Mouse (Mus musculus): ENCODE measurements around the gene Kxd1. TPM values are rescaled to one million over a fixed set of nuclear protein-coding genes. Genes with fewer than 3 reads are reported as not detected.

The Kxd1 gene
- polyA plus RNA-seq, 1 experiment from 2014 or later = 64.5 TPM

- no peak overlapping the region for H3K4me2 ChIP-seq
- H3K9ac ChIP-seq = no peak overlapping the region
- H3K27me3 ChIP-seq = no peaks in the 10 kb centered on the region
- H3K4me1 ChIP-seq = peaks cover 63% of the 10 kb centered on the region
- WGBS = 70% methylated on average over 3 of the region's 3 CpGs
- 0 out of 2 replicates have a peak, but pooled peaks cover 6% of the 10 kb centered on the region for H3K36me3 ChIP-seq
- no peaks in the 10 kb centered on the region for H3K9me3 ChIP-seq (replicated peaks)
- H3K27ac ChIP-seq = peak overlapping the region; percentile 85
- no peak overlapping the region for H3K4me3 ChIP-seq (replicated peaks)
- peak; percentile 23; the same call in 1 of the 2 replicates for ATAC-seq (replicated peaks; ENCODE audit: low FRiP score)
These were observed 32.8 kb upstream of the Kxd1 start for GRCm38 (mm10) chr8:70560564-70560963.

GRCm38 (mm10) chr8:70560096-70560495 lies 32.3 kb upstream of the Kxd1 start:
- peak; percentile 49; the same call in 1 of the 2 replicates for ATAC-seq (replicated peaks; ENCODE audit: low FRiP score)
- H3K4me3 ChIP-seq (replicated peaks) = no peak overlapping the region
- H3K27ac ChIP-seq = peak overlapping the region; percentile 85
- no peak overlapping the region for H3K4me2 ChIP-seq
- H3K4me1 ChIP-seq = peaks cover 58% of the 10 kb centered on the region
- 0 out of 2 replicates have a peak, but pooled peaks cover 6% of the 10 kb centered on the region for H3K36me3 ChIP-seq
- H3K27me3 ChIP-seq = no peaks in the 10 kb centered on the region
- H3K9me3 ChIP-seq (replicated peaks) = no peaks in the 10 kb centered on the region
- H3K9ac ChIP-seq = no peak overlapping the region
- WGBS = 74% methylated on average over 2 of the region's 2 CpGs

GRCm38 (mm10) chr8:70558983-70559382 lies 31.2 kb upstream of the Kxd1 start:
- no peak overlapping the region for H3K4me3 ChIP-seq (replicated peaks)
- peaks cover 51% of the 10 kb centered on the region for H3K4me1 ChIP-seq
- H3K9me3 ChIP-seq (replicated peaks) = no peaks in the 10 kb centered on the region
- no peak for ATAC-seq (replicated peaks; ENCODE audit: low FRiP score)
- 0 out of 2 replicates have a peak, but pooled peaks cover 6% of the 10 kb centered on the region for H3K36me3 ChIP-seq
- no peaks in the 10 kb centered on the region for H3K27me3 ChIP-seq
- no peak overlapping the region for H3K27ac ChIP-seq
- WGBS = 82% methylated on average over 3 of the region's 3 CpGs
- no peak overlapping the region for H3K4me2 ChIP-seq
- H3K9ac ChIP-seq = no peak overlapping the region

- Histone ChIP-seq H3K4me1 (peaks cover 56% of the 10 kb centered on the region), H3K9me3 (replicated peaks) (no peaks in the 10 kb centered on the region), H3K4me2 (no peak overlapping the region), H3K27ac (0 out of 2 replicates have a peak overlapping the region, but pooled peaks have one; percentile 18), H3K27me3 (no peaks in the 10 kb centered on the region), H3K4me3 (replicated peaks) (no peak overlapping the region), H3K9ac (no peak overlapping the region), H3K36me3 (0 out of 2 replicates have a peak, but pooled peaks cover 6% of the 10 kb centered on the region)
- ATAC-seq (replicated peaks; ENCODE audit: low FRiP score) = no peak
- WGBS = 61% methylated on average over 4 of the region's 4 CpGs
These were observed 30.6 kb upstream of the Kxd1 start for GRCm38 (mm10) chr8:70558334-70558733.

- H3K4me2 ChIP-seq = no peak overlapping the region
- no peak for ATAC-seq (replicated peaks; ENCODE audit: low FRiP score)
- 87% methylated on average over 4 of the region's 4 CpGs for WGBS
- H3K9me3 ChIP-seq (replicated peaks) = no peaks in the 10 kb centered on the region
- H3K4me3 ChIP-seq (replicated peaks) = no peak overlapping the region
- H3K27ac ChIP-seq = no peak overlapping the region
- peaks cover 51% of the 10 kb centered on the region for H3K4me1 ChIP-seq
- 0 out of 2 replicates have a peak, but pooled peaks cover 6% of the 10 kb centered on the region for H3K36me3 ChIP-seq
- H3K9ac ChIP-seq = no peak overlapping the region
- H3K27me3 ChIP-seq = no peaks in the 10 kb centered on the region
These were observed 27.5 kb upstream of the Kxd1 start for GRCm38 (mm10) chr8:70555079-70555747.

GRCm38 (mm10) chr8:70553740-70554139 lies 26.0 kb upstream of the Kxd1 start:
- Histone ChIP-seq H3K4me3 (replicated peaks) (no peak overlapping the region), H3K9ac (no peak overlapping the region), H3K9me3 (replicated peaks) (no peaks in the 10 kb centered on the region), H3K4me2 (no peak overlapping the region), H3K27me3 (no peaks in the 10 kb centered on the region), H3K4me1 (peaks cover 41% of the 10 kb centered on the region), H3K36me3 (0 out of 2 replicates have a peak, but pooled peaks cover 8% of the 10 kb centered on the region), H3K27ac (peak overlapping the region; percentile 37)
- no peak for ATAC-seq (replicated peaks; ENCODE audit: low FRiP score)

GRCm38 (mm10) chr8:70552836-70553235 lies 25.1 kb upstream of the Kxd1 start:
- ATAC-seq (replicated peaks; ENCODE audit: low FRiP score) = 0 out of 2 replicates have a peak, but pooled peaks have one; percentile 20
- no peaks in the 10 kb centered on the region for H3K27me3 ChIP-seq

GRCm38 (mm10) chr8:70551558-70552161 lies 23.9 kb upstream of the Kxd1 start:
- 0 out of 2 replicates have a peak, but pooled peaks cover 2% of the 10 kb centered on the region for H3K36me3 ChIP-seq
- no peak for ATAC-seq (replicated peaks; ENCODE audit: low FRiP score)
- H3K4me2 ChIP-seq = no peak overlapping the region
- H3K9ac ChIP-seq = no peak overlapping the region
- H3K9me3 ChIP-seq (replicated peaks) = no peaks in the 10 kb centered on the region
- 38% methylated on average over 3 of the region's 3 CpGs for WGBS
- H3K27ac ChIP-seq = peak overlapping the region; percentile 7; the same call in 1 of the 2 replicates
- H3K4me1 ChIP-seq = peaks cover 42% of the 10 kb centered on the region
- no peaks in the 10 kb centered on the region for H3K27me3 ChIP-seq
- H3K4me3 ChIP-seq (replicated peaks) = no peak overlapping the region

More at GRCm38 (mm10) chr8:70552836-70553235, 25.1 kb upstream of the Kxd1 start:
- no peaks in the 10 kb centered on the region for H3K9me3 ChIP-seq (replicated peaks)
- H3K27ac ChIP-seq = peak overlapping the region; percentile 32; the same call in 1 of the 2 replicates
- 0 out of 2 replicates have a peak, but pooled peaks cover 8% of the 10 kb centered on the region for H3K36me3 ChIP-seq
- no peak overlapping the region for H3K4me3 ChIP-seq (replicated peaks)
- peaks cover 38% of the 10 kb centered on the region for H3K4me1 ChIP-seq
- no peak overlapping the region for H3K9ac ChIP-seq
- H3K4me2 ChIP-seq = no peak overlapping the region
- WGBS = 38% methylated on average over 1 of the region's 1 CpGs

GRCm38 (mm10) chr8:70549412-70550184 lies 21.8 kb upstream of the Kxd1 start:
- Histone ChIP-seq H3K4me1 (peaks cover 48% of the 10 kb centered on the region), H3K27me3 (no peaks in the 10 kb centered on the region), H3K36me3 (0 out of 2 replicates have a peak, but pooled peaks cover 2% of the 10 kb centered on the region), H3K9ac (no peak overlapping the region), H3K4me2 (no peak overlapping the region), H3K4me3 (replicated peaks) (no peak overlapping the region), H3K9me3 (replicated peaks) (no peaks in the 10 kb centered on the region), H3K27ac (no peak overlapping the region)
- no peak for ATAC-seq (replicated peaks; ENCODE audit: low FRiP score)
- 89% methylated on average over 10 of the region's 10 CpGs for WGBS

- Histone ChIP-seq H3K9me3 (replicated peaks) (no peaks in the 10 kb centered on the region), H3K27ac (no peak overlapping the region), H3K4me1 (peaks cover 44% of the 10 kb centered on the region), H3K9ac (no peak overlapping the region), H3K36me3 (0 out of 2 replicates have a peak, but pooled peaks cover 2% of the 10 kb centered on the region), H3K27me3 (no peaks in the 10 kb centered on the region), H3K4me3 (replicated peaks) (no peak overlapping the region), H3K4me2 (no peak overlapping the region)
- WGBS = 91% methylated on average over 6 of the region's 6 CpGs
- no peak for ATAC-seq (replicated peaks; ENCODE audit: low FRiP score)
These were observed 20.0 kb upstream of the Kxd1 start for GRCm38 (mm10) chr8:70547762-70548161.

- H3K4me1 ChIP-seq = peaks cover 38% of the 10 kb centered on the region
- WGBS = 71% methylated on average over 4 of the region's 4 CpGs
These were observed 18.7 kb upstream of the Kxd1 start for GRCm38 (mm10) chr8:70546412-70546811.

More at GRCm38 (mm10) chr8:70546412-70546811, 18.7 kb upstream of the Kxd1 start:
- no peaks in the 10 kb centered on the region for H3K27me3 ChIP-seq
- H3K27ac ChIP-seq = no peak overlapping the region
- no peaks in the 10 kb centered on the region for H3K9me3 ChIP-seq (replicated peaks)
- H3K4me2 ChIP-seq = no peak overlapping the region
- no peak overlapping the region for H3K9ac ChIP-seq
- H3K36me3 ChIP-seq = 0 out of 2 replicates have a peak, but pooled peaks cover 2% of the 10 kb centered on the region
- no peak overlapping the region for H3K4me3 ChIP-seq (replicated peaks)
- no peak for ATAC-seq (replicated peaks; ENCODE audit: low FRiP score)
